Mouse (Mus musculus) CH12.LX (cell line): Measurements from ENCODE around the gene Grip1. TPM values are rescaled to one million over a fixed set of nuclear protein-coding genes. Genes with fewer than 3 reads are reported as not detected.

Experiments used
- DNase-seq: peaks from one replicate; pipeline ENCODE4 v3.0.0-alpha.2; 2013; ENCODE audit errors: extremely low read depth
- H3K27ac ChIP-seq: 2 replicates; pipeline ENCODE4 v1.5.1; 2012; ENCODE audit warnings: low read depth, mild to moderate bottlenecking, control low read depth, moderate library complexity; ENCODE audit not compliant: insufficient read depth
- H3K27me3 ChIP-seq: replicated peaks from 2 replicates; pipeline ENCODE3; 2012; ENCODE audit warnings: inconsistent platforms
- H3K36me3 ChIP-seq, 2 experiments: replicated peaks in 1 of 2; 2 replicates each; pipeline versions ENCODE3 to v1.6.1; 2012; ENCODE audit warnings: inconsistent platforms in 1 of 2, low read length in 1 of 2, mild to moderate bottlenecking in 1 of 2, mixed read lengths in 1 of 2, moderate library complexity in 1 of 2; ENCODE audit not compliant: control insufficient read depth in 1 of 2, insufficient read depth in 1 of 2
- H3K4me1 ChIP-seq, 2 experiments: 2 replicates each; pipeline ENCODE4 v1.6.1; 2012; ENCODE audit warnings: inconsistent platforms in 1 of 2, moderate library complexity in 1 of 2; ENCODE audit not compliant: insufficient read depth in 2 of 2, control insufficient read depth in 1 of 2
- H3K4me2 ChIP-seq: 2 replicates; pipeline ENCODE4 v1.6.1; 2012; ENCODE audit warnings: low read depth, mild to moderate bottlenecking, control low read depth; ENCODE audit not compliant: poor library complexity, insufficient read depth, severe bottlenecking
- H3K4me3 ChIP-seq, 3 experiments: fragments of 150-350 bp in 1 of 3; sonication (generic) in 1 of 3; replicated peaks in 1 of 3; 2 replicates each; pipeline versions ENCODE3 to v1.5.1; 2011 to 2012; ENCODE audit warnings: low read depth in 2 of 3, low read length in 2 of 3, mild to moderate bottlenecking in 2 of 3, moderate library complexity in 2 of 3, control low read depth in 1 of 3, improper control_type of control experiment in 1 of 3, inconsistent platforms in 1 of 3, mixed read lengths in 1 of 3; ENCODE audit not compliant: poor library complexity in 1 of 3
- H3K79me2 ChIP-seq: replicated peaks from 2 replicates; pipeline ENCODE4 v1.6.1; 2012; ENCODE audit warnings: mild to moderate bottlenecking, moderate library complexity; ENCODE audit not compliant: control insufficient read depth, poor library complexity, insufficient read depth, severe bottlenecking; ENCODE audit errors: extremely low read depth
- H3K9ac ChIP-seq: 2 replicates; pipeline ENCODE4 v1.6.1; 2012; ENCODE audit warnings: low read depth, mild to moderate bottlenecking, control low read depth, moderate library complexity; ENCODE audit not compliant: insufficient read depth
- H3K9me3 ChIP-seq: replicated peaks from 2 replicates; pipeline ENCODE3; 2012; ENCODE audit warnings: low read length, inconsistent platforms, mixed read lengths
- CHD1 ChIP-seq: IDR thresholded peaks from 2 replicates; pipeline ENCODE4 v1.6.1; 2012; ENCODE audit warnings: low read depth, low read length, improper control_type of control experiment, inconsistent platforms
- CHD2 ChIP-seq: IDR thresholded peaks from 2 replicates; pipeline ENCODE4 v1.6.1; 2011; ENCODE audit warnings: low read length, improper control_type of control experiment
- E2F4 ChIP-seq: IDR thresholded peaks from 2 replicates; pipeline ENCODE4 v1.6.1; 2011; ENCODE audit warnings: low read depth, low read length, improper control_type of control experiment; ENCODE audit not compliant: insufficient replicate concordance
- EP300 ChIP-seq: IDR thresholded peaks from 2 replicates; pipeline ENCODE4 v1.6.1; 2011; ENCODE audit warnings: low read length, improper control_type of control experiment
- ETS1 ChIP-seq: conservative IDR thresholded peaks from 2 replicates; pipeline ENCODE4 v1.6.1; 2012; ENCODE audit warnings: low read depth, mild to moderate bottlenecking, inconsistent platforms, low read length, improper control_type of control experiment, moderate library complexity
- GABPA ChIP-seq: IDR thresholded peaks from 2 replicates; pipeline ENCODE4 v1.6.1; 2012; ENCODE audit warnings: low read depth, low read length, improper control_type of control experiment, inconsistent platforms; ENCODE audit not compliant: insufficient replicate concordance
- JUN ChIP-seq: IDR thresholded peaks from 2 replicates; pipeline ENCODE4 v1.6.1; 2011; ENCODE audit warnings: low read depth, mild to moderate bottlenecking, low read length, improper control_type of control experiment, moderate library complexity; ENCODE audit not compliant: insufficient read depth
- JUND ChIP-seq: conservative IDR thresholded peaks from 2 replicates; pipeline ENCODE4 v1.6.1; 2011; ENCODE audit warnings: low read depth, low read length, improper control_type of control experiment
- MAFK ChIP-seq: IDR thresholded peaks from 2 replicates; pipeline ENCODE4 v1.6.1; 2011; ENCODE audit warnings: low read length, improper control_type of control experiment; ENCODE audit not compliant: insufficient replicate concordance
- MAX ChIP-seq: IDR thresholded peaks from 2 replicates; pipeline ENCODE4 v1.6.1; 2011; ENCODE audit warnings: low read length, improper control_type of control experiment
- MAZ ChIP-seq: IDR thresholded peaks from 2 replicates; pipeline ENCODE4 v1.6.1; 2012; ENCODE audit warnings: low read depth, mild to moderate bottlenecking, inconsistent platforms, low read length, improper control_type of control experiment, moderate library complexity
- MEF2A ChIP-seq: IDR thresholded peaks from 2 replicates; pipeline ENCODE4 v1.6.1; 2014; ENCODE audit warnings: low read depth, mild to moderate bottlenecking, inconsistent platforms, low read length, improper control_type of control experiment, borderline replicate concordance
- MXI1 ChIP-seq: IDR thresholded peaks from 2 replicates; pipeline ENCODE4 v1.6.1; 2011; ENCODE audit warnings: mild to moderate bottlenecking, low read depth, low read length, improper control_type of control experiment
- MYC ChIP-seq: IDR thresholded peaks from 2 replicates; pipeline ENCODE4 v1.6.1; 2011; ENCODE audit warnings: low read depth, mild to moderate bottlenecking, improper control_type of control experiment, low read length
- NELFE ChIP-seq: IDR thresholded peaks from 2 replicates; pipeline ENCODE4 v1.6.1; 2011; ENCODE audit warnings: low read depth, low read length, improper control_type of control experiment
- NRF1 ChIP-seq: IDR thresholded peaks from 2 replicates; pipeline ENCODE4 v1.6.1; 2014; ENCODE audit warnings: low read depth, mild to moderate bottlenecking, inconsistent platforms, low read length, improper control_type of control experiment, moderate library complexity
- PAX5 ChIP-seq: IDR thresholded peaks from 2 replicates; pipeline ENCODE4 v1.6.1; 2012; ENCODE audit warnings: low read length, inconsistent platforms, mixed read lengths
- POLR2A ChIP-seq: IDR thresholded peaks from 2 replicates; pipeline ENCODE4 v1.6.1; 2011; ENCODE audit warnings: low read depth, mild to moderate bottlenecking, improper control_type of control experiment, low read length
- POLR2AphosphoS2 ChIP-seq: IDR thresholded peaks from 2 replicates; pipeline ENCODE4 v1.6.1; 2011; ENCODE audit warnings: low read depth, low read length, improper control_type of control experiment
- RCOR1 ChIP-seq: conservative IDR thresholded peaks from 2 replicates; pipeline ENCODE4 v1.6.1; 2012; ENCODE audit warnings: low read depth, mild to moderate bottlenecking, inconsistent platforms, low read length, improper control_type of control experiment
- TCF12 ChIP-seq: IDR thresholded peaks from 2 replicates; pipeline ENCODE4 v1.6.1; 2014; ENCODE audit warnings: low read depth, mild to moderate bottlenecking, inconsistent platforms, low read length, improper control_type of control experiment
- UBTF ChIP-seq: IDR thresholded peaks from 2 replicates; pipeline ENCODE4 v1.6.1; 2012; ENCODE audit warnings: low read depth, mild to moderate bottlenecking, inconsistent platforms, low read length, improper control_type of control experiment, moderate library complexity
- USF1 ChIP-seq: IDR thresholded peaks from 2 replicates; pipeline ENCODE4 v1.6.1; 2014; ENCODE audit warnings: low read depth, mild to moderate bottlenecking, inconsistent platforms, low read length, improper control_type of control experiment
- ZC3H11A ChIP-seq: IDR thresholded peaks from 2 replicates; pipeline ENCODE4 v1.6.1; 2012; ENCODE audit warnings: low read depth, mild to moderate bottlenecking, inconsistent platforms, low read length, improper control_type of control experiment
- ZKSCAN1 ChIP-seq: IDR thresholded peaks from 2 replicates; pipeline ENCODE4 v1.6.1; 2012; ENCODE audit warnings: low read depth, inconsistent platforms, low read length, improper control_type of control experiment, borderline replicate concordance
- ZNF384 ChIP-seq: IDR thresholded peaks from 2 replicates; pipeline ENCODE4 v1.6.1; 2012; ENCODE audit warnings: low read depth, low read length, improper control_type of control experiment, inconsistent platforms
- dilution Hi-C: fragments of 300-500 bp; cut with MboI; formaldehyde crosslinking; loops from 2 replicates; pipeline ENCODE4 v1.14.3; 2020; ENCODE audit warnings: low sequenced_read_pairs; ENCODE audit not compliant: extremely low pct_unique_long_range_greater_than_20kb, extremely low pct_ligation_motif_present
- in situ Hi-C: fragments of 300-500 bp; cut with MboI; formaldehyde crosslinking; loops from 3 replicates; pipeline ENCODE4 v1.14.3; 2019; ENCODE audit warnings: low sequenced_read_pairs, low pct_ligation_motif_present, low pct_unique_long_range_greater_than_20kb, mixed read lengths
- polyA plus RNA-seq: library from polyadenylated mRNA; unstranded; fragments of >175 nt; gene quantifications from 2 replicates; pipeline ENCODE4 v1.2.1, GENCODE M21; 2012; ENCODE audit warnings: low read depth; ENCODE audit not compliant: insufficient read length
- total RNA-seq, 2 experiments: library from RNA; depleted of rRNA; stranded (reverse); fragments of 300-350 nt in 1 of 2; fragments of >200 nt in 1 of 2; gene quantifications; 2 replicates each; pipeline ENCODE4 v1.2.3; 2012 to 2014

Gene Grip1
- total and polyA plus RNA-seq, 3 experiments: 0.09 to 0.33 (median 0.13) TPM

GRCm38 (mm10) chr10:119735011-119735992 lies 281.7 kb downstream of the Grip1 start:
- no peak for DNase-seq
- Histone ChIP-seq H3K9me3 (no peaks in the 10 kb centered on the region), H3K27me3 (no peaks in the 10 kb centered on the region), H3K27ac (no peak overlapping the region), H3K4me1 (peaks cover 0 to 5% of the 10 kb centered on the region in 2 experiments; a peak in 1 of 4 replicates), H3K4me2 (no peak overlapping the region; the same call in 1 of the 2 replicates), H3K9ac (no peak overlapping the region), H3K4me3 (no peak overlapping the region)
- dilution Hi-C loops: no loop called here
- in situ Hi-C loops: no loop called here
- TF ChIP-seq MYC (no peak), UBTF (no peak), JUN (no peak), MAZ (no peak), ZNF384 (no peak), ETS1 (no peak), POLR2A (no peak), POLR2AphosphoS2 (no peak), PAX5 (no peak), EP300 (no peak), CHD2 (no peak), NELFE (no peak), NRF1 (no peak), ZKSCAN1 (no peak), ZC3H11A (no peak), MAFK (no peak), GABPA (no peak), MXI1 (no peak), CHD1 (no peak)
- TF ChIP-seq, all 38 proteins: peak for 0
- no peaks in the 10 kb centered on the region for H3K36me3 ChIP-seq
- no peaks in the 10 kb centered on the region for H3K79me2 ChIP-seq

DNA sequence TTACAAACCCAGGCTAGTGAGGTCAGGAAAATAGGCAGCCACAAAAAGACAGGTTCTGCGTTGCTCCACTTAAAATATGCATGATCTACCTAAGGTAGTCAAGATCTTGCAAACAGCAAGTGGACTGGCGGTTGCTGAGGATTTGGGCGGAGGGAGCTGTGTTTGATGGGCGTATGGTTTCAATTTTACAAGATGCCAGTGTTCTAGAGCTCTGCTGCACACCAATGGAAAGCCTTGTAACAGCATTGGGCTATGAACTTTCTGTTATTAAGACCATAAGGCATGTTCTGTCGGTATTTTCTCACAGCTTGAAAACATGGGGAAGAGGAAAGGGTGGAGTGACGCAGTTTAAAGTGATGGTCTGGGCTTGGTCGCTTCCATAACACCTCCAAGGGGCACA lies 285.8 kb downstream of the Grip1 start:
- no peaks in the 10 kb centered on the region for H3K27me3 ChIP-seq

More for the DNA sequence above, 285.8 kb downstream of the Grip1 start:
- H3K36me3 ChIP-seq: no peaks in the 10 kb centered on the region
- in situ Hi-C loops (no loop called here), dilution Hi-C loops (no loop called here)
- H3K9ac ChIP-seq: no peak overlapping the region
- H3K4me1 ChIP-seq: peaks cover 0 to 5% of the 10 kb centered on the region in 2 experiments; a peak in 1 of 4 replicates
- H3K79me2 ChIP-seq: no peaks in the 10 kb centered on the region
- no peak overlapping the region for H3K4me3 ChIP-seq
- H3K9me3 ChIP-seq: no peaks in the 10 kb centered on the region
- no peak overlapping the region for H3K4me2 ChIP-seq
- DNase-seq: no peak
- no peak overlapping the region for H3K27ac ChIP-seq
- TF ChIP-seq ZKSCAN1 (no peak), E2F4 (no peak), POLR2A (no peak), ETS1 (no peak), USF1 (no peak), MAX (no peak), RCOR1 (no peak), JUND (no peak), MXI1 (no peak), MAFK (no peak), EP300 (no peak), MEF2A (no peak), MYC (no peak), TCF12 (no peak)
